Mouse (Mus musculus) cortical plate, adult 2 months (tissue): Measurements from ENCODE around the gene Celf2.

ENCODE experiments used
- CTCF ChIP-seq: fragments of 200-500 bp; IDR thresholded peaks from 2 replicates; pipeline ENCODE4 v1.5.1; 2011; ENCODE audit warnings: mild to moderate bottlenecking, control low read depth, low read length; ENCODE audit not compliant: insufficient read depth; ENCODE audit errors: extremely low read depth
- POLR2A ChIP-seq: fragments of 200-500 bp; IDR thresholded peaks from 2 replicates; pipeline ENCODE4 v1.6.1; 2011; ENCODE audit warnings: mild to moderate bottlenecking, low read length, control low read depth; ENCODE audit not compliant: insufficient read depth; ENCODE audit errors: extremely low read depth

GRCm38 (mm10) chr2:6729984-6730383 lies 779.4 kb downstream of the Celf2 start:
- TF ChIP-seq CTCF = no peak
- no peak for TF ChIP-seq POLR2A
